Mouse (Mus musculus) kidney, embryonic 16.5 days (tissue): ENCODE data around the gene Zfp995. TPM values are rescaled to one million over a fixed set of nuclear protein-coding genes. Genes with fewer than 3 reads are reported as not detected.
A peak's percentile ranks its signal among the peaks of the same experiment; 100 is the strongest.
"Not testable (repeated sequence)": the region's sequence is repeated elsewhere in the genome, so short reads cannot be mapped to it uniquely, and the experiment has no call there.

ENCODE experiments used
- ATAC-seq: fragments of 200-750 bp; cut with Nextera tagmentation; 2 replicates; pipeline ENCODE4 v1.8.0; 2017; ENCODE audit warnings: moderate TSS enrichment; ENCODE audit not compliant: low FRiP score, low TSS enrichment
- H3K27ac ChIP-seq: fragments of 300-500 bp; sonication (generic); 2 replicates; pipeline ENCODE4 v1.5.1; 2014; ENCODE audit warnings: low read length
- H3K27me3 ChIP-seq: fragments of 300-500 bp; sonication (generic); 2 replicates; pipeline ENCODE4 v1.6.1; 2014; ENCODE audit warnings: low read length, control low read depth, mixed read lengths; ENCODE audit not compliant: insufficient read depth
- H3K36me3 ChIP-seq: fragments of 300-500 bp; sonication (generic); 2 replicates; pipeline ENCODE4 v1.6.1; 2014; ENCODE audit warnings: low read length, control low read depth, mixed read lengths; ENCODE audit not compliant: insufficient read depth
- H3K4me1 ChIP-seq: fragments of 300-500 bp; sonication (generic); 2 replicates; pipeline ENCODE4 v1.6.1; 2014; ENCODE audit warnings: low read length, control low read depth, mixed read lengths; ENCODE audit not compliant: insufficient read depth
- H3K4me2 ChIP-seq: fragments of 300-500 bp; sonication (generic); replicated peaks from 2 replicates; pipeline ENCODE4 v1.6.1; 2014; ENCODE audit warnings: low read depth, low read length
- H3K4me3 ChIP-seq: fragments of 300-500 bp; sonication (generic); 2 replicates; pipeline ENCODE4 v1.5.1; 2014; ENCODE audit warnings: mild to moderate bottlenecking, low read length
- H3K9ac ChIP-seq: fragments of 300-500 bp; sonication (generic); replicated peaks from 2 replicates; pipeline ENCODE4 v1.6.1; 2014; ENCODE audit warnings: low read length
- H3K9me3 ChIP-seq: fragments of 300-500 bp; sonication (generic); 2 replicates; pipeline ENCODE4 v1.6.1; 2016; ENCODE audit warnings: low read length, control low read depth
- WGBS: fragments of 180-500 bp; shearing (Covaris S2); extraction: QIAGEN DNeasy Blood & Tissue Kit; methylation state at CpG from one replicate; pipeline ENCODE4 v1.1.7; 2014; 5-methylcytosine and 5-hydroxymethylcytosine counted together
- polyA plus RNA-seq: library from polyadenylated mRNA; unstranded; fragments of >200 nt; fragmentation: Nextera tagmentation; extraction: Ambion mirVana; gene quantifications from 2 replicates; pipeline ENCODE4 v1.2.1, GENCODE M21; 2015

Zfp995 gene
- polyA plus RNA-seq, result 6.6 and 6.8 TPM in 2 replicates

- peak within 1 kb of the TSS; percentile 79 for H3K9ac ChIP-seq
- H3K9me3 ChIP-seq, H3K4me1 ChIP-seq, H3K27me3 ChIP-seq, H3K36me3 ChIP-seq: not testable (repeated sequence)
- peak; percentile 99 for ATAC-seq
- H3K4me2 ChIP-seq, result peak within 1 kb of the TSS; percentile 67
- 0 out of 2 replicates have a peak within 1 kb of the TSS, but pooled peaks have one; percentile 23 for H3K27ac ChIP-seq
- under 1% methylated on average over 24 of the region's 24 CpGs for WGBS
- peak within 1 kb of the TSS; percentile 75 for H3K4me3 ChIP-seq
Observed at GRCm38 (mm10) chr17:21909456-21910052, at the start of gene Zfp995. Zfp995 (minus strand) TSS chr17:21909926.

GRCm38 (mm10) chr17:21909039-21909438, 687 bp downstream of the Zfp995 start:
- H3K27ac ChIP-seq, result 0 out of 2 replicates have a peak overlapping the region, but pooled peaks have one; percentile 23
- 4% methylated on average over 3 of the region's 3 CpGs for WGBS
- H3K9me3 ChIP-seq, result no peaks in the 10 kb centered on the region

DNA sequence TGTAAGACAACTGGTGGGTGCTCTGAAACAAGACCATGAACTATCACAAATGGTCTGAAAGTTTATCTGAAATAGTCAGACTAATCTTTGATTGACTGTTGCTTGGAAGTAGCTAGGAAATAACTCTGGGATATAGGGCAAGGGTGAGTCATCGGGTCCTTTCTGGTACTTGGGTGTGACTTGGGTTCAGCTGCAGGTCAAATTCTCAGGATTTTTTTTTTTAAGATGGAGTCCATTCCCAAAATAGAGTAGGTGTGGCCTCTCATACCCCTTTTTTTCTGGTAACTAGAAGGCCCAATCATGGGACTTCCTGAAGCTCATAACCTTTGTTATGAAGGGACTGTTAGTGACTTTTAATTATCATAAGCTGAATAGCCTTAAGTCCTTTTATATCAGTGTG, 38.5 kb downstream of the Zfp995 start:
- Histone ChIP-seq H3K4me2 (no peak overlapping the region), H3K36me3 (no peaks in the 10 kb centered on the region), H3K27ac (no peak overlapping the region), H3K4me1 (no peaks in the 10 kb centered on the region), H3K9me3 (peaks cover under 1% of the 10 kb centered on the region; the same call in 1 of the 2 replicates), H3K27me3 (no peaks in the 10 kb centered on the region), H3K4me3 (no peak overlapping the region), H3K9ac (no peak overlapping the region)
- no peak for ATAC-seq
- whole genome bisulfite sequencing, result 84% methylated on average over 1 of the region's 1 CpGs

More at GRCm38 (mm10) chr17:21909039-21909438, 687 bp downstream of the Zfp995 start:
- H3K4me1 ChIP-seq, result no peaks in the 10 kb centered on the region
- peak overlapping the region; percentile 75 for H3K4me3 ChIP-seq
- peak overlapping the region; percentile 67 for H3K4me2 ChIP-seq
- no peaks in the 10 kb centered on the region for H3K27me3 ChIP-seq
- peak overlapping the region; percentile 79 for H3K9ac ChIP-seq
- no peaks in the 10 kb centered on the region for H3K36me3 ChIP-seq
- peak; percentile 82 for ATAC-seq

GRCm38 (mm10) chr17:21846322-21846582, 63.5 kb downstream of the Zfp995 start:
- H3K4me2 ChIP-seq, H3K36me3 ChIP-seq, ATAC-seq, H3K9me3 ChIP-seq, H3K4me3 ChIP-seq, H3K27me3 ChIP-seq, H3K27ac ChIP-seq, H3K4me1 ChIP-seq, H3K9ac ChIP-seq: not testable (repeated sequence)
- 90% methylated on average over 7 of the region's 8 CpGs for WGBS

GRCm38 (mm10) chr17:21845545-21846321, 64.0 kb downstream of the Zfp995 start, which contains the start of gene Zfp820:
Zfp820 (minus strand) TSS chr17:21845772.
- Histone ChIP-seq H3K27me3 (no peaks in the 10 kb centered on the region), H3K4me3 (peak within 1 kb of the TSS; percentile 78), H3K9me3 (no peaks in the 10 kb centered on the region), H3K36me3 (no peaks in the 10 kb centered on the region), H3K4me2 (peak within 1 kb of the TSS; percentile 59), H3K9ac (peak within 1 kb of the TSS; percentile 84), H3K27ac (peak within 1 kb of the TSS; percentile 79), H3K4me1 (no peaks in the 10 kb centered on the region)
- 3% methylated on average over 22 of the region's 22 CpGs for WGBS
- ATAC-seq, result peak; percentile 99

DNA sequence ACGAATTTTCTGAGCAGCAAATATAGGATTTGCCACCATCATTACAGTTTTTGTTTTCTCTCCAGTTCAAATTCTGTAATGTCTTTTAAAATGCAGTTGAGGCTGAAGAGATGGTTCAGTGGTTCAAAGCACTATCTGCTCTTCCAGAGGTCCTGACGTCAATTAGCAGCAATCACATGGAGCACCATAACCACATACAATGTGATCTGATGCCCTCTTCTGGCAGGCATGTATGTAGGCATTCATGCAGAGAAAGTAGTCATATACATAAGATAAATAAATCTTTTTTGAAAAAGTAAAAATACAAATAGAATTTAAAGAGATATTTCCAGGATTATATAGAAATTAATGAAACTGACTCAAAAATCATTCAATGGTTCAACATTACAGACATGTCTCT, 71.2 kb downstream of the Zfp995 start:
- Histone ChIP-seq H3K27me3 (no peaks in the 10 kb centered on the region), H3K4me3 (no peak overlapping the region), H3K9me3 (no peaks in the 10 kb centered on the region), H3K4me1 (no peaks in the 10 kb centered on the region), H3K4me2 (no peak overlapping the region), H3K27ac (no peak overlapping the region), H3K9ac (no peak overlapping the region), H3K36me3 (no peaks in the 10 kb centered on the region)
- no peak for ATAC-seq
- WGBS, result 71% methylated on average over 2 of the region's 2 CpGs

Other genes starting within 250 kb of the Zfp995 start
- gene Gm10226, start 218.1 kb downstream of the Zfp995 start, polyA plus RNA-seq, result 4.8 and 6.6 TPM in 2 replicates
- gene Zfp760, start 202.2 kb downstream of the Zfp995 start, polyA plus RNA-seq, result 13.1 and 15.3 TPM in 2 replicates
- 8.2 and 8.3 TPM in 2 replicates for gene Zfp229, start 179.1 kb downstream of the Zfp995 start, polyA plus RNA-seq
- 5.4 and 6.4 TPM in 2 replicates for gene Zfp820, start 64.2 kb downstream of the Zfp995 start, polyA plus RNA-seq
- gene Zfp942, start 52.5 kb upstream of the Zfp995 start, polyA plus RNA-seq, result 21.6 and 24.8 TPM in 2 replicates
- 15.8 and 16.9 TPM in 2 replicates for gene Zfp943, start 52.6 kb upstream of the Zfp995 start, polyA plus RNA-seq